Mouse (Mus musculus) regulatory T cell (primary cell): ENCODE results near the gene Prr7.
"Not testable (repeated sequence)": the region's sequence is repeated elsewhere in the genome, so short reads cannot be mapped to it uniquely, and the experiment has no call there.

Source experiments
- in situ Hi-C: fragments of 300-600 bp; cut with MboI, MseI; formaldehyde crosslinking; loops from one replicate; pipeline ENCODE4 v1.15.1; 2025; ENCODE audit warnings: high pct_unique_total_duplicates

Gene Prr7

DNA sequence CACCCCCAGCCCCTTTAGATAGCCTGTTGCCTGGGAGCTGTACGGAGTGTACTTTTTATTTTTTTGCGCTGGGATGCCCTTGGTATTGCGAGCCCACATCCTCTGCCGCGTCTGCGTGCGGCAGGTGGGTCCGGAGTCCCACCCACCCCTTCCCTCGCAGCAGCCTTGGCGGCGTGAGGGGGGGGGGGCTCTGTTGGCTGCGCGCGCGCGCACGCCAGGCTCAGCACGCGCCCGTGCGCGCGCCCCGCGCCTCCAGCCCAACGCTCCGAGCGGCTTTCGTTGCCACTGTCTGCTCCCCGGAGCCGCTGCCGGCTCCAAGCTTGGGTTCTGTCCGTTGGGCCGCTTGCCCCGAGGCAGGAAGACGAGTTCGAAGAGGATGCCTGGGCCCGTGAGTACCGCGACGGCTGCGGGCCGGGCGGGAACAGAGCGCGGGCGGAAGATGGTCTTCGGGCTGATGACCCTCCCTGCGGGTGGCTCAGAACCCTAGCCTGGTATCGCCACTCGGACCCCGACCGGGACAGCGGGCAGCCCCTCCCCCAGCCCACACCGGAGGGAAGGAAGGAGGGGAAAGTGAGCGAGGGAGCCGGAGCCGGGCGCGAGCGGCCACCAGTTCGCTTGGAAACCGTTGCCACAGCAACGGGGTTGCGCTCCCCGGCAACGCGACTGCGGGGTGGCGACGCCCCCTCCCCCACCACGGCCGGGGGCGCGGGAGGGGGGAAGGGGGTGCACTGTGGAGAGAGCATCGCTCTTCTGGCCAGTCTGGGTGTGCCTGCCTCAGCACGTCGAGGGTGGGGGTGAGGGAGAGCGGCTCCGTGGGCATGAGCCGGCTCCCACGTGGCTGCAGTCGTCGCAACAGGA, at the start of gene Prr7:
Gene Prr7 (plus strand): TSS at position 241 of the 858 bp plus-strand sequence.
- in situ Hi-C loops: no loop called here

DNA sequence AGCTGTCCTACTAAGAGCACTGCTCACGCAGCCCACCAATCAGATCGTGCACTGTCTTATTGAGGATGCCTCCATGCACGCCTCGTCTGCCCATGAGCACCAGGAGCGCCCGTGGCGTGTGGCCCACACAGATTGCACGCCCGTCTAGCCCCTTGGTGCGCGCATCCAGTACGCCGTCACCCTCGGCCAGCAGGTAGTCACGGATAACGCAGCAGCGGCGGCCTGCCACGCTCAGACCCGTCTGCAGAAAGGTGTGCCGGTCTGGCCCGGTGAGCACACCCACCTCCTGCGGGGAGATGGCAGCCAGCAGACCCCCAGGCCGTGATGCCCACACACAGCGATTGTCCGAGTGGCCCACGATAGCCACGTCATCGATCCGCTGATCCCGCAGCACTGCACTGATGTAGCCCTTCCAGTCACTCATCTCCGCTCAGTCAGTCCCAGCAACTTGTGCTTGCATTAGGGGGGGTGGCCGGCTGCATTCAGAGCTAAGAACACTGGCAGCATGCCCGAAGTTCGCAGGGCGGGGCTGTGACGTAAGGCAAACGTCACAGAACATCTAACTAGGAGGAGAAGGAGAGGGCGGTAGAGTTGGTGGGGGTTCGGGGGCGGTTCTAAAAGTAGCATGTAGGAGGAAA, 49.2 kb upstream of the Prr7 start, which contains the start of gene Pfn3:
Gene Pfn3 (minus strand): TSS at position 490 of the 638 bp plus-strand sequence.
- in situ Hi-C loops: loop anchor here (5.0 kb wide), 2 partner anchors 42 to 62 kb away; no protein-coding TSS in a partner anchor

DNA sequence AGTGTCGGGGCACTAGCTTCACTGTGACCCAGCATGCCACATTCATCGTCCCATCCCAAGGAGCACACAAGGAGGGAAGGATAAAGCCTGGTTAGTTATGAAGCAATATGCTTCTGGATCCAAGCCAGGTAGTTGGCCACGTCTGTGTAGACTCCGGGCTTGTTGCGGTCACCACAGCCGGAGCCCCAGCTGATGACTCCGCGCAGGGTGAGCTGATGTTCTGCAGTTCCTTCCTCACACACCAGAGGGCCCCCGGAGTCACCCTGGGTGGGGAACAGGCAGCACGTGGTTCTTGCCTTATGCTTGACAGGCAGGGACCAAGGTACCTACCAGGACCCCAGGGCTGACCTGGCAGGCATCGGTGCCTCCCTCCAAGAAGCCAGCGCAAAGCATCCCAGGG, 46.1 kb upstream of the Prr7 start:
- in situ Hi-C loops: loop anchor here (5.0 kb wide), 1 partner anchor 39 kb away; no protein-coding TSS in a partner anchor

DNA sequence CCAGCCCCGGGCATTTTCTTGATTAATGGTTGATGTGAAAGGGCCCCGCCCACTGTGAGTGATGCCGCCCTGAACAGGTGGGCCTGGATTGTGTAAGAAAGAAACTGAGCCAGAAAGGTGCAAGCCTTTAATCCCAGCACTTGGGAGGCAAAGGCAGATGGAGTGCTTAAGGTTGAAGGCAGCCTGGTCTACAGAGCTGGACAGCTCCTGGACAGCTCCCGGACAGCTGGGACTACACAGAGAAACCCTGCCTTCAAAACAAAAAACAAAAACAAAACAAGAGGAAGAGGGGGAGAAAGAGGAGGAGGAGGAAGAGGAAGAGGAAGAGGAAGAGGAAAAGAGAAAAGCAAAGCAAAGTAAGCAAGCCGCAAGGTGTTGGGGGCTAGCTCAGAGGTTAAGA, 44.9 kb upstream of the Prr7 start:
- in situ Hi-C loops: loop anchor here (5.0 kb wide), 1 partner anchor 38 kb away; no protein-coding TSS in a partner anchor

DNA sequence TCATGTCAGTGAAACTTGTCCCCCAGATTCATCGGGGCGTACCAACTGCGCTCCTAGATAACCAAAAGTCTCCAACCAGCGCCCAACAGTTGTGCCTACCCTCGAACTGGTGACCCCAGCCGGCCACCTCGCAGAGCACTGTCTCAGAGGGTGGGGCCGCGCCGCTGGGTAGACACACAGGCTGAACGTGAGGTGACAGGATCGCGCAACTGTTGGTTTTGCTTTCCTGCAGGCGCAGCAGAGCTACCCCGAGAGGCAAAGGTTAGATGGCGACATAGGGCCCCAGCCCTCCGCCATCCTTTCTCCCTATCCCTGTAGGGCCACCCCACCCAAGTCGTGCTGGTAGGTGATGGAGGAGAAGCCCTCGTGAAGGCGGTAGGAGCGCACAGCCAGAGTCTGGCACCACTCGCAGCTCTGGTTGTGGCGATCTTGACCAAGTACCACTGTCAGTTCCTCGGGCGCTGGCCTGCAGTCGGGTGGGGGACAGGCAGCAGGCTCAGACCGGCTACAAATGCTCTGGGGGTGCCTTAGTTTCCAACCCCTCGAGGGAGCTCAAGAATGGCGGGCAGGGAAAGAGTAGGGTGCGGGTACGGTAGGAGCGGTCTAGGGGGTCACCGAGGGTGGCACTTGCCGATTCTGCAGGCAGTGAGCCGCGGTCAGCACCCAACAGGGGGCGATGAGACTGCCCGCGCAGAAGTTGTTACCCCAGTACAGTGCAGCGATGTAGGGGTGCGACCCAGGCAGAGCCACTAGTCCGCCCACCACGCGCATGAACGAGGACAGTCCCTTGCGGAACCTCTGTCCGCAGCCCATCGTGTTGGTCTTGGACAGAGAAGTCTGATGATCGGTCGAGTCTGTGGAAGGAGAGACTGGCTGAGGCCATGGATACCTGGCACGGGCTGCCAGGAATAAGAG, 43.8 kb upstream of the Prr7 start:
- in situ Hi-C loops: no loop called here

DNA sequence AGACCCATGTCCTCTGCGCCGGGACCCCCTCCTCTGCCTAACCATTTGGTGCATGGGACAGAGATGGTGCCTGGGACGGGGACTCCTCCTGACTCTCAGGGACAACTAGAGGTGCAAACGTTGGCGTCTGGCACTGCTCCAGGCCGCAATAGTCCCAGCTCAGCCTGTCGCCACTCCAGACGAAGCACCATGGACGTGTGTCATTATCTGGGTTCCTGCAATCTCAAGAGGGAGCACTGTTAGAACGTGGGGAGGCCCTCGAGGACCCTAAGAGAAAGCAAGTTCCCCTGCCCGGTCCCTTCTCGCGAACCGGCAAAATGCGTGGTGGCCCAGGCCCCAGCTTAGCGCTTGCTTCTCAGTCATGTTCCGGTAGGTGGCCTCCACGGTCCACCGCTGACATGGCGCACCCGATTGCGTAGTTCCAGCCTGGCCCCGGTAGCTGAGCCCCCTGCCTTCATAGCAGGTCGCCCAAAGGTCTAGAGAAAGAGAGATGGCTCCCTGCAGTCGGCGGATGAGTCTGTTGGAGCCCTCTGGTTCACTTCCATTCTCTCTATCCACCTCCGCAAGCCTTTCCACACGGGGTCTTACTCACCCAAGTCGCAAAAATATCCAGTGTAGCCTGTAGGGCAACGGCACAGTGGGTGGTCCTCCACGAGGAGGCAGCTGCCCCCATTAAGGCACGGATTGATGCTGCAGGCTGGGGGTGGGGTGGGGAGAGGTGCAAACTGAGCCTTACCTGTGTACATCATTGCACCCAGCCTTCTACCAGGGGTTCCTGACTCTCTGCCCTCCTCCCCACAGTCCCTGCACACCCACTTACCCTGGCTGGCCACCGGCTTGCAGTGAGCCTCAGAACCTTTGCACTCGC, 42.9 kb upstream of the Prr7 start:
- in situ Hi-C loops: no loop called here

DNA sequence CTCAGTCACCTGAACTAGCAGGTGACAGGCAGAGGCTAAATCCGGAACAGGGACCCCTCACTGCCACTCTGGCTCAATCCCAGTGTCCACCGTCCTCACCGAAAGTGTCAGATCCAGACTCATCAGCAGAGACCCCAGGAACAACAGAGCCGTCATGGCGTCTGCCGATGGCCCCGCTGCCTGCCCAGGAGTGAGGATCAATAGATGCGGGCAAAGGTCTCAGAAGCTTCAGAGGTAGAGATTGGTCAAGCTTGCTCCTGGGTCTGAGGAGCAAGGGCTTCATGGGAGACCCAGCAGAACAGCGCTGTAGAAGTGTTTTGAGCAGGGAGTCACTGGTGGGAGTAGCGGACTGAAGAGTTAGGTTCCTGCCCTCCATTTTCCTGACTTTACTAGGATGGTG, 37.5 kb upstream of the Prr7 start, which contains the start of gene F12:
Gene F12 (minus strand): TSS at position 181 of the 400 bp plus-strand sequence.
- in situ Hi-C loops: no loop called here

DNA sequence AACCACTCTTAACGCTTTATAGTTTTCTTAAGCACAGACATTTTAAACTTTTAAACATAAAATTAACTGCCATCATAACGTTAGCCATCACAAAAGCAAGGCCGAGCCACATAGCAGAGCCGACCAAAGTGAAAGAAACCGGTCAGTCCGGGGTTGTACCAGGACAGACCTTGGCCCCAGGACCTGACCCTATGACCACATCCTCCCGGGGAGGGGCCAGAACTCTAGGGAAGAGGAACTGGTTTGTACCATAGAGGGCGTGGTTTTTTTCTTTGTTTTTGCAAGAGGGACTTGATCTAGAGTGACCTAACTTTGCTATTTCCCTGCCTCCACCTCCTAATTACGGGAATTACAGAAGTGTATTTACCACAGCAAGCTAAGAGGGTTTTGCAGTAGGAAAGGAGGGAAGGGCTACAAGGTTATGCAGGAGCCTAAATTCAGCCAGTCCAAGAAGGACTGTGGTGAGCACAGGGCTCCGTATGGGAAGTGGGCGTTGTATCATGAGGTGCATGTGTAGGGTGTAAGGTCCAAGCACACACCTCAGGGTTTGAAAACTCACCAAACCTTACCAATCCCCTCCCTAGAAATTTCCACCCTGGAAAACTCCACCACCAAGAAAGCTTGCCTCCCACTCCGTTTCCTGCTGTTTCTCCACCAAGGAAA, 34.7 kb upstream of the Prr7 start:
- in situ Hi-C loops: no loop called here

DNA sequence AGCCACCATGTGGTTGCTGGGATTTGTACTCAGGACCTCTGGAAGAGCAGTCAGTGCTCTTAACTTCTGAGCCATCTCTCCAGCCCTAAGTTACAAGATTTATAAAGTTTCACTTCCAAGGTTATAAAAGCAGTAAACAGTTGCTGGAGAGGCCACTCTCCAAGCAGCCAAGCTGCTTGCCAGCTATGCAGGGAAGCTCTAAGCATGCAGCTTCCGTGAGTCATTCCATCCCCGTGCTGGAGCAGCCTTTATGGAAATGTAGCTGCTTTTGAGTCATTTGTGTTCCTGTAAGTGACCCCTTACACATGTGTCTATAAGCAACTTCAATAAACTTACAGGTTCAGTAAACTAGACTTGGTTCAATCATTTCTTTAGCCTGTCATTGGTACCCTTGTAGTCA, 33.5 kb upstream of the Prr7 start:
- in situ Hi-C loops: no loop called here

DNA sequence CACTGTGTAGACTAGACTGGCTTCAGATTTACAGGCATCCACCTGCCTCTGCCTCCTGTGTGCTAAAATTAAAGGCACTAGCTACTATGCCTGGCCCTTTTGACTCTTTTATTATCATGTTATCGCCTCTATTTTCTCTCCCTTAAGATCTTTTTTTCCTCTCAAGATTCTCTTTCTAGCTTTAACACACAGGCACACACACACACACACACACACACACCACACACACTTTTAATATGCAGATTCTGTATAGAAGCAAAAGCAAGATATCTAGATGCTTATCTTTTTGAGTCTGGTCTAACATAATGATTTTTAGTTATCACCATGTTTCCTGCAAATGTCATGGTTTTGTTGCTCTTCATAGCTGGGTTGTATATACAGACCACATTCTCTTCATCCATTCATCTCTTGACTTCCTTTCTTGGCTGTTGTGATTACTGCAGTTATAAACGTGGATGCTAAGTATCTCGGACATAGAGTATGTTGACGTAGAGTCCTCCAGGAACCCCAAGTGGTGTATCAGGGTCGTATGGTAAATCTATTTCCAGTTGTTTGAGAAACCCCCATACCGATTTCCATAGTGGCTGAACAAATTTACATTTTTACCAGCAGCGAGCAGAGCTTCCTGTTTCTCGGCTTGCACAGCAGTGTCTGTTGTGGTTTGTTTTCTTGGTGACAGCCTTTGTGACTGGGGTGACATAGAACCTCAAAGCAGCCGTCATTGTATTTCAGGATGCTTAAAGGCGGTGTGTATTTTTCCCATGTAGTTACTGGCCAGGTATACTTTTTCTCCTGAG, 32.0 kb upstream of the Prr7 start:
- in situ Hi-C loops: no loop called here

DNA sequence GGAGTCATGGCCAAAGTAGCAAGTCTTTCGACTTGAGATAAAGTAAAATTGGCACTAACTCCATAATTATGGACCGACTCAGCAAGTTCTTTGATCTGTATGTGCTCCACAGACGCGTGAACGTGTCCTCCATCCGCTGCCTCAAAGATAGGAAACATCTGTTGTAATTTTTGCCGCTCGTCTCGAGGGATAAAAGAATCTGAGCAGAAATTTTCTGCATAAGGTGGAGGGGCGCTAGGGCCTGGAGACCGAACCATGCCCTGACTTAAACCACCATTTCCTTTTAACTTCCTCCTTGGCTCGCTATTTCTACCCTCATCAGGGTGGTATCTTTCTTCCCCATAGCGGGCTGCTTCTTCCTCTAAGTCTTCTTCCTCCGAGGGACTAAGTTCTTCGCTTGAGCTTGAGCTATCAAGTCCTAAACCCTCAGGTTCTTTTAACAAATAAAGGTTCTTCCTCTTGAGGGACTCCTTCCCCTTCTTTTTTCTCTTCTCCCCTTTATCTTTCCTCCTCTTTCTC, 26.9 kb upstream of the Prr7 start:
- in situ Hi-C loops: not testable (repeated sequence)

DNA sequence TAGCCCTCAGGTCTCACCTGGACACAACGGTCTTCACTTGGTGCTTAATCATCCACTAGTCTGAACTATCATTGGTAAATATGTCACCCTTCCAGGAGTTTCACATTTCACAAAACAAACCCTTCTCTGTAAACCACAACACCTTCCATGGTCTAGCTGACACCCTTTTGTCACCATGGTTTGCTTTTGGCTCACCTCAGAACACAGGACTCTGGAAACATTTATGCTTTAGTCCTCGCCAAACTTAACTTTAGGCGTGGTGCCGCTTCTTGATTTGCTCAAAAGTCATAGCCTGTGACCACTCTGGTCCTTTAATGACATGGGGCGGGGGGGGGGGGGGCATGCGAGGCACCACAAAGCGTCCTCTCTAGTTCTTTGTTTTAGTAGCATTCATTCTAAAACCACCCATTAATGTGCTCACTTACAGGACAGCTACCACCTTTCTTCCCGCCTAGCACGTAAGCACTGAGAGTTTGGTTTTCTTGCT, 20.2 kb upstream of the Prr7 start:
- in situ Hi-C loops: no loop called here

DNA sequence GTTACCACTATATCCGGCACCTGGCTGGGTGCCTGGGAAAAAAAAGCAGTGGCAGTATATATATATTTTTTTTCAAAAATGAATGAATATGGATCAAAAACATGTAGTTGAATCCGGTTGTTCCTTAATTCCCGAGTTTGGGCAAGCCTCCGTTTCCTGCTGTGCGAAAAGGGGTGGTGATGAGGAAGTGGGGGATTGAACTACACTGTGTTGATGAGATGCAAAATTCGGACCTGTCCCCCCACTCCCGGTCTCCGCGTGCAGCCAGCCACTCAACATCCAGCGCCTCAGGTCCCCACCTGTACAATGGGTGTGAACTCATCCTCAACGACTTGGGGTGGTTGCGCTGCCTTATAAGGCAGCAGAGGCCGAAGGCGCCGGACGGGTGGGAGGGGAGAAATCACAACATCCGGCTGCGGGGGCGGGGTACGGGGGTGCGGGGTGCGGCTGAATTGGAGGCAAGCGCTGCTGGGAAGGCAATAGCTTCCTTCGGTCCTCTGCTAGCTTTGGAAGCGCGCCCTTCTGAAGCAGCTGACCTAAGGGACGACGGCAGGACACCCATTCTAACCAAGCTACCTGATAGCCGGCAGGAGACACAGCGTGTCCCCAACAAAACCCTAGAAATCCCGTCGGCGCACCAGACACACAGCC, 19.7 kb upstream of the Prr7 start:
- in situ Hi-C loops: no loop called here

DNA sequence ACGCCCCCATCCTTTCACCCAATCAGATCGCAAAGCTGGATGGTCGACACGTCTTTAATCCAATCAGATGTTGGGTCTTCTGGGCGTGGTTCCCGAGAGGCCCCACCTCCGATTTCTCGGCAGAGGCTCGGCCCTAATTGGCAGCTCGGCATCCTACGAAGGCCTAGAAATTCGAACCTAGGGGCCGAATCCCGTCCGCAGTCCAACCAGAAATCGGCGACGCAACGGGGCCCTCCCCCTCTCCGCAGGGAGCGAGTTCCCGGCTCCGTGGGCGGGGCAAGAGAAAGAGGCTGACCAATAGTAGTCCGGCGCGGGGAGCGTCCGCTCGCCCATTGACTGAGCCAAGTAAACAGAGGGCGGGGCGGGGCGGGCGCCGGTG, 19.1 kb upstream of the Prr7 start, which contains the start of gene Grk6:
Gene Grk6 (plus strand): TSS at position 136 of the 379 bp plus-strand sequence.
- in situ Hi-C loops: no loop called here

DNA sequence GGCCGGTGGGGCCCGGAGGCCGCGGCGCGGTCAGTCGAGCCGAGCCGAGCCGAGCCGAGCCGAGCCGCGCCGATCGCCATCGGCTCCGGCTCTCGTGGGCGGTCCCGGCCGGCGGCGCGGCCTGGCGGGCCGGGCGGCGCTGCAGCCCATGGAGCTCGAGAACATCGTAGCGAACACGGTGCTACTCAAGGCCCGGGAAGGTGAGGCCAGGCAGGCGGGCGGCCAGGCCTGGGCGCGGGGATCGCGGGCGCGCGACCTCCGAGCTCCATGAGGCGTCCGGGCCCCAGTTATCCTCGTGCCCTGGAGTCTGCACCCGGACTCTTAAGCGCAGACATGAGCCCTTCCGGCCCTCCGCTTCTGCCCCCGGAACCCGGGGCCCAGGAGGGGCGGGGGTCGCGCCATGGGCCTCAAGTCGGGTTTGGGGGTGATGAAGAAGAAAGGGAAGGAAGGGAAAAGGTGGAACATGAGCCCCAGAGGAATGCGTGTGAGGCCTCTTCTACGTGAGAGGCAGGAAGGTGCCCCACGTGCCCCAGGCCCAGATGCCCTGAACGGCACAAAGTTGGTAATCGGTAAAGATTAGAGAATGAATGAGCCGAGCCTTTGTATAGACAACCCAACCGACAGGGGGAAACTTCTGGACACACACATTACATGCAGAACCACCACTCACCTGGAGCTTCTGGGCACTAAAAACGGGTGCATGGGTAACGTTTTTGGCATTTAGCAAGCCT, 18.5 kb upstream of the Prr7 start:
- in situ Hi-C loops: no loop called here

DNA sequence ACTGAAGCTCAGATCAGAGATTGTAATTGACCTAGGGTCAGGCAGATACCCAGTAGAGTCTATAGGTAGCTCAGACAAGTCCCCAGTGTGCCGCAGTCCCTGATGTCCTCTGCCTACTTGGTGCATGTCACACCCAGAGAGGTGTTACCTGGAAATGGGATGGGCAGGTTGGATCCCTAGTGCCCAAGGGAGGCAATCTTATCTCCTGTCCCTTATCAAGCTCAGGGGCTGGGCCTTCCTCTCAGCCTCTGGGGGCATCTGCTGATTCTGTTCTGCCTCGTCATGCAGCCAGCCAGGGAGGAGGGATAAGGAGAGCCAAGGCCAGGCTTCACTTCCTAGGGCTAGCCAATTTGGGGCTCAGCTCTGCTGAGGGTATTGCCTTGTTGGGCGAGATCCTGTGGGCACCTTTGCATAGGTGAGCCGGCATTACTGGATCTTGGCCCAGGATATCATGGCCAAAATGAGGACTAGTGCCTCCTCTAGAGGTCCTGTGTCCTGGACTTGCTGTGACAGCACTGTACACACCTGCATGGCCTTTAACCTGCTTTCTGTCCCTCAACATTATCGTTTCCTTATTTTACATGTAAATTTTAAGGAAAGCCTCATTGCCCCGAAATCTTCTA, 17.5 kb upstream of the Prr7 start:
- in situ Hi-C loops: no loop called here

DNA sequence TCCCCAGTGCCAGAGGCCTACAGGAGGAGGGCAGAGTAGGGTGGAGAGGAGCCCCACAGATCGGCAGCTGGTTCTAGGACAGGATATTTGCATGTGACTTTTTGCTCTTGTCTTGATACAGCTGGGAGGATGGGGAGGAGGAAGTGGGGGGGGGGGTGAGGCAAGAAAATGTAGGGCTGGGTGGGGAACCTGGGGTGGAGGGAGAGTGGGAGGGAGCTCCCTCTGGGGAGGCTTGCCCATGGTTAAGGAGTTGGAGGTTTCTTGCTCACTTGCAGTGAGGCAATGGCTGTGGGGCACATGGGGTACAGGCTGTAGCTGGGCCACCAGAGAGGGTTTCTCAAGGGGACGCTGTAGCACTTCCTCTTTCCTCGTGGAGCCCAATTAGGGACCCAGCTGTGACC, 16.5 kb upstream of the Prr7 start:
- in situ Hi-C loops: no loop called here
